Mouse (Mus musculus): ENCODE measurements around the gene Ms4a10. TPM values are rescaled to one million over a fixed set of nuclear protein-coding genes. Genes with fewer than 3 reads are reported as not detected.
A peak's percentile ranks its signal among the peaks of the same experiment; 100 is the strongest.

Ms4a10 gene
- 0.32 and 1.1 TPM in 2 replicates for polyA plus RNA-seq (2015; fragmentation: Nextera tagmentation; extraction: Ambion mirVana)

DNA sequence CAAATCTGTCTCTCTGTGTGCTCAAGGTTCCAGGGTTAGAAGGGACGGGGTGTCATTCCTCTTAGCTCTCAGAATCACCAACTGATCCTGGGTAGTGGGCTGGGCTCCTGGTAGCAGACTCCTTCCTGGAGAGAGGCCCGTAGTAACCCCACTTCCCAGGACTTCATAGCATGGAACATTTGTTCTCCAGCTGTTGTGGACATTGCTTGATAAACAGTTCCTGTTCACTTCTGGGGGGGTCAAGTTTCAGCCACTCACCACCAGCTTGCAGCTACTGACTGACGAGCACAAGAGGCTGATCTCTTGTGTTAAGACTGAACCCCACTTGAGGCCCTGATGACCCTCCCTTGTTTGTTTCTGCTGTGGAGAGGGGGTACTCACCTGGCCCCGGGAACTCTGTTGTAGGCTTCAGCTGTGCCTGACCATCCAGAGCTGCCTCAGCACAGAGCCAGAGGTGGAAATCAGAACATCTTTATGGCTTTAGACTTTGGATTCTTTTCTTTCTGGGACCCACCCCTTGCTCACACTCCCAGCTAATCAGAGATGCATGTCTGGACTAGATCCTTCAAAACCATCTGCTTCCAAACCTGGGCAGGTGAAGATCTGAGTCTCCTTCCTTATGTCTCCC is at the start of gene Ms4a10:
TSS of gene Ms4a10 (minus strand) at position 433 of the 628 bp plus-strand sequence.
- peak; percentile 67 for ATAC-seq (ENCODE audit: insufficient number of reproducible peaks, low FRiP score, low TSS enrichment, low read depth)
- Histone ChIP-seq H3K27me3 (no peaks in the 10 kb centered on the region), H3K4me3 (replicated peaks) (no peak within 1 kb of the TSS), H3K4me1 (peaks cover 4% of the 10 kb centered on the region), H3K4me2 (replicated peaks) (no peak within 1 kb of the TSS), H3K36me3 (no peaks in the 10 kb centered on the region), H3K27ac (replicated peaks) (0 out of 2 replicates have a peak within 1 kb of the TSS, but pooled peaks have one; percentile 17), H3K9me3 (replicated peaks) (no peaks in the 10 kb centered on the region), H3K9ac (no peak within 1 kb of the TSS)
- WGBS: 35% methylated on average over 4 of the region's 4 CpGs

DNA sequence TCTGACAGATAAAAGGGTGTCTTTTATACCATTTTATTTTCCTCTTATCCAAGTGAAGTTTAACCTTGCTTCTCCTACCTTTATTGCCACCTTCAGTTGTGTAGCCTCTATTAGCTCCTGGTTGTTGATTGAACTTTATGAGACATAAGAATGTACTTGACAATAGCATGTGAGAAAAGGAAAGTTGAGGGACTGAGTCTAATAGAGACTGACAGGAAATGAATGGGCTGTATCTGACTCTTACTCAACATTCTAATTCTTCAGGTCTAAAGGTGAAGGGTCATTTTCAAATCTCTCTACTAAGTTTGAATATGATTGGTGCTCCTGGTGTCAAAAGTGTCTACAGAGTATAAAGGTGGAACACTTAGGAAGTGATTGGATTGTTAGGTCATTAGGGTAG is 47.9 kb upstream of the Ms4a10 start:
- Histone ChIP-seq H3K9ac (no peak overlapping the region), H3K27me3 (no peaks in the 10 kb centered on the region), H3K9me3 (replicated peaks) (no peaks in the 10 kb centered on the region), H3K27ac (replicated peaks) (no peak overlapping the region), H3K4me2 (replicated peaks) (no peak overlapping the region), H3K4me3 (replicated peaks) (no peak overlapping the region), H3K36me3 (no peaks in the 10 kb centered on the region), H3K4me1 (no peaks in the 10 kb centered on the region)
- ATAC-seq (ENCODE audit: insufficient number of reproducible peaks, low FRiP score, low TSS enrichment, low read depth): no peak

DNA sequence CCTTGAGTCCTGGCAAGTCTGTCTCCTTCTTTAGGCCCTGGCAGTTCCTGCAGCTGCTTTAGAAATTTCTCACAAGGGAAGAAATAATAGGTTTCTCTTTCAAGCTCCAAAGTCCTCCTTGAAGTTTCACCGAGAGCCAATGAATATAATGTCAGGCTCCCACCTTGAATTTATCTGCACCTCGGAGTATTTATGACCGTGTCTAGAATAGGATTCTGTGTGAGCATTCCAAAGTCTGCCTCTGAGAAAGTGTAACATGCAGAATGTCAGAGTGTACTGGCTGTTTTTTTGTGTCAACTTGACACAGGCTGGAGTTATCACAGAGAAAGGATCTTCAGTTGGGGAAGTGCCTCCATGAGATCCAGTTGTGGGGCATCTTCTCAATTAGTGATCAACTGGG is 43.4 kb upstream of the Ms4a10 start, which contains the start of gene Ms4a18:
TSS of gene Ms4a18 (minus strand) at position 141 of the 400 bp plus-strand sequence.
- no peak for ATAC-seq (ENCODE audit: insufficient number of reproducible peaks, low FRiP score, low TSS enrichment, low read depth)
- H3K9ac ChIP-seq: no peak within 1 kb of the TSS

DNA sequence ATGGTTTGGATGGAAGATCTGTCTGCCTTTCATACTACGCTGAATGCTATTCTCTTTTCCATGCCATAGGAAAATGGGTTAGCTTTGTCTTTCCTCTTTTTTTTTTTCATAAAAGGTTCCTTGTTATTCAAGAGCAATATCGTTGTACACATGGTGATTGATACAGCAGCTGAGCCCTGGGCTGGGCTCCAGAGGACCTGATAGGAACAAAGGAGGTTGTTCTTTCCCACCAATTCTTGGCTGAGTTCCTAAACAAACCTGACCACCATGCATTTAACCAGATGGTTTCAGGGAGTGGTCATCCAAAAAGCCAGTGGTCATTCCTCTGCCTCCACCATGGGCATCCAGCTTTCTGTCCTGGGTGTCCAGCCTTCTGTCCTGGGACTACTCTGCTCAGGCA is 42.8 kb upstream of the Ms4a10 start:
- Histone ChIP-seq H3K9ac (no peak overlapping the region), H3K4me1 (no peaks in the 10 kb centered on the region), H3K27ac (replicated peaks) (no peak overlapping the region), H3K4me2 (replicated peaks) (no peak overlapping the region), H3K4me3 (replicated peaks) (no peak overlapping the region), H3K9me3 (replicated peaks) (no peaks in the 10 kb centered on the region), H3K36me3 (no peaks in the 10 kb centered on the region), H3K27me3 (no peaks in the 10 kb centered on the region)
- WGBS: 81% methylated on average over 2 of the region's 2 CpGs
- ATAC-seq (ENCODE audit: insufficient number of reproducible peaks, low FRiP score, low TSS enrichment, low read depth): no peak

More for the DNA sequence above, 43.4 kb upstream of the Ms4a10 start, which contains the start of gene Ms4a18:
- H3K36me3 ChIP-seq: no peaks in the 10 kb centered on the region
- H3K4me3 ChIP-seq (replicated peaks): no peak within 1 kb of the TSS
- no peak within 1 kb of the TSS for H3K27ac ChIP-seq (replicated peaks)
- no peaks in the 10 kb centered on the region for H3K27me3 ChIP-seq
- no peaks in the 10 kb centered on the region for H3K4me1 ChIP-seq
- H3K4me2 ChIP-seq (replicated peaks): no peak within 1 kb of the TSS
- no peaks in the 10 kb centered on the region for H3K9me3 ChIP-seq (replicated peaks)
- 85% methylated on average over 3 of the region's 3 CpGs for WGBS

GRCm38 (mm10) chr19:11015998-11016397 is 41.5 kb upstream of the Ms4a10 start:
- no peaks in the 10 kb centered on the region for H3K36me3 ChIP-seq
- H3K4me1 ChIP-seq: no peaks in the 10 kb centered on the region
- H3K27ac ChIP-seq (replicated peaks): no peak overlapping the region
- H3K9me3 ChIP-seq (replicated peaks): no peaks in the 10 kb centered on the region
- H3K4me3 ChIP-seq (replicated peaks): no peak overlapping the region
- 86% methylated on average over 1 of the region's 1 CpGs for WGBS
- no peak overlapping the region for H3K4me2 ChIP-seq (replicated peaks)
- no peak for ATAC-seq (ENCODE audit: insufficient number of reproducible peaks, low FRiP score, low TSS enrichment, low read depth)
- no peaks in the 10 kb centered on the region for H3K27me3 ChIP-seq
- no peak overlapping the region for H3K9ac ChIP-seq

- Histone ChIP-seq H3K27ac (replicated peaks) (no peak overlapping the region), H3K4me2 (replicated peaks) (no peak overlapping the region), H3K9ac (no peak overlapping the region), H3K4me3 (replicated peaks) (no peak overlapping the region), H3K4me1 (no peaks in the 10 kb centered on the region), H3K27me3 (no peaks in the 10 kb centered on the region), H3K9me3 (replicated peaks) (no peaks in the 10 kb centered on the region), H3K36me3 (no peaks in the 10 kb centered on the region)
- no peak for ATAC-seq (ENCODE audit: insufficient number of reproducible peaks, low FRiP score, low TSS enrichment, low read depth)
Measured at GRCm38 (mm10) chr19:11015468-11015867, 41.0 kb upstream of the Ms4a10 start.

DNA sequence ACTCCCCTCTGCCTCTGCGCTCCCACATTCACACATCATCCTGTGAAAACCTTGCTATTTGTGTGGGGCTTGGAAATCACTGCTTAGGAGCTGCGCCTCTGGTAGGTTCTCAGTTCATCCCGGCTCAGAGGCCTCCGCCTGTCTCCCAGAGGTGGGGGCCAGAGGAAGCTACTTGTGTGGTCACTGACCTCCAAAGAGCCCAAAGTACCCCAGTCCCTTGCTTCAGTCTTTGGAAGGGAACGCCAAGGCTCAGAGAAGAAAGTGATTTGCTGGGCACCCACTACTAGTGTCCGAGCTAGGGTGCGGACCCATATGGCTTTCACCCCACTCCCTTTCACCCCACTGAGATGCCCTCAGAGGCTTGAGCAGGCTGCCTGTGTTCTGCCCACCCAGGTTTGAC is 18.7 kb upstream of the Ms4a10 start, which contains the start of gene Ms4a15:
TSS of gene Ms4a15 (minus strand) at position 101 of the 400 bp plus-strand sequence.
- 85% methylated on average over 7 of the region's 7 CpGs for WGBS
- H3K4me2 ChIP-seq (replicated peaks): no peak within 1 kb of the TSS
- no peaks in the 10 kb centered on the region for H3K36me3 ChIP-seq
- no peak within 1 kb of the TSS for H3K4me3 ChIP-seq (replicated peaks)
- H3K27me3 ChIP-seq: no peaks in the 10 kb centered on the region
- no peaks in the 10 kb centered on the region for H3K9me3 ChIP-seq (replicated peaks)
- no peak within 1 kb of the TSS for H3K9ac ChIP-seq
- no peak within 1 kb of the TSS for H3K27ac ChIP-seq (replicated peaks)
- H3K4me1 ChIP-seq: no peaks in the 10 kb centered on the region
- no peak for ATAC-seq (ENCODE audit: insufficient number of reproducible peaks, low FRiP score, low TSS enrichment, low read depth)

GRCm38 (mm10) chr19:10991911-10992310 is 17.4 kb upstream of the Ms4a10 start:
- Histone ChIP-seq H3K4me1 (no peaks in the 10 kb centered on the region), H3K4me2 (replicated peaks) (no peak overlapping the region), H3K27ac (replicated peaks) (no peak overlapping the region), H3K9me3 (replicated peaks) (no peaks in the 10 kb centered on the region), H3K36me3 (no peaks in the 10 kb centered on the region), H3K4me3 (replicated peaks) (no peak overlapping the region), H3K9ac (no peak overlapping the region), H3K27me3 (no peaks in the 10 kb centered on the region)
- ATAC-seq (ENCODE audit: insufficient number of reproducible peaks, low FRiP score, low TSS enrichment, low read depth): no peak

GRCm38 (mm10) chr19:10990751-10991150 is 16.3 kb upstream of the Ms4a10 start:
- Histone ChIP-seq H3K9me3 (replicated peaks) (no peaks in the 10 kb centered on the region), H3K4me2 (replicated peaks) (no peak overlapping the region), H3K4me3 (replicated peaks) (no peak overlapping the region), H3K9ac (no peak overlapping the region), H3K27ac (replicated peaks) (no peak overlapping the region), H3K27me3 (no peaks in the 10 kb centered on the region), H3K4me1 (no peaks in the 10 kb centered on the region), H3K36me3 (no peaks in the 10 kb centered on the region)
- WGBS: 44% methylated on average over 1 of the region's 1 CpGs
- ATAC-seq (ENCODE audit: insufficient number of reproducible peaks, low FRiP score, low TSS enrichment, low read depth): no peak

DNA sequence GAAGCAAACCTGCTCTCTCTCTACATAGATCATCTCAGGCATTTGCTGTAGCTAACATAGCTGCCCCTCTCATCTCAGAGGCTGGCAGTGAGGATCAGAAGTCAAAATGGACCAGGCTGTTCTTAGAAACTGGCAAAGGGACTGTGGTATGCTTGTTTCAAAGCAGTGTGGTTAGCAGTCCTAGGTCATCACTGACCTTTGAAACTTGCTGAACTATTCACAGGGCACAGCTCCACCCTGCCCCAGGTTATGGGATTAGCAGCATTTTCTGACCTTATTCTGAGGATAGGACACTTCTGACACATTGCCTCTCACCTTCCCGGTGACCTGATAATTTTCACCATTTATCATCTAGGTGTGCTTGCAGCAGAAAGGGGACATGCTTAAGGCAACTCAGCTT is 14.1 kb upstream of the Ms4a10 start:
- H3K27ac ChIP-seq (replicated peaks): no peak overlapping the region
- no peak for ATAC-seq (ENCODE audit: insufficient number of reproducible peaks, low FRiP score, low TSS enrichment, low read depth)
- H3K4me1 ChIP-seq: no peaks in the 10 kb centered on the region
- no peak overlapping the region for H3K4me2 ChIP-seq (replicated peaks)
- H3K27me3 ChIP-seq: no peaks in the 10 kb centered on the region
- 84% methylated on average over 1 of the region's 1 CpGs for WGBS
- no peaks in the 10 kb centered on the region for H3K36me3 ChIP-seq
- no peak overlapping the region for H3K9ac ChIP-seq
- H3K9me3 ChIP-seq (replicated peaks): no peaks in the 10 kb centered on the region
- H3K4me3 ChIP-seq (replicated peaks): no peak overlapping the region

- Histone ChIP-seq H3K4me2 (replicated peaks) (no peak overlapping the region), H3K9ac (no peak overlapping the region), H3K4me1 (no peaks in the 10 kb centered on the region), H3K27me3 (no peaks in the 10 kb centered on the region), H3K27ac (replicated peaks) (no peak overlapping the region), H3K36me3 (no peaks in the 10 kb centered on the region), H3K9me3 (replicated peaks) (no peaks in the 10 kb centered on the region), H3K4me3 (replicated peaks) (no peak overlapping the region)
- ATAC-seq (ENCODE audit: insufficient number of reproducible peaks, low FRiP score, low TSS enrichment, low read depth): no peak
- WGBS: 87% methylated on average over 4 of the region's 4 CpGs
Measured at GRCm38 (mm10) chr19:10985889-10986288, 11.4 kb upstream of the Ms4a10 start.

- H3K27ac ChIP-seq (replicated peaks): no peak overlapping the region
- no peaks in the 10 kb centered on the region for H3K9me3 ChIP-seq (replicated peaks)
- WGBS: 79% methylated on average over 13 of the region's 13 CpGs
- H3K4me1 ChIP-seq: peaks cover 5% of the 10 kb centered on the region
- no peak for ATAC-seq (ENCODE audit: insufficient number of reproducible peaks, low FRiP score, low TSS enrichment, low read depth)
- no peaks in the 10 kb centered on the region for H3K36me3 ChIP-seq
- no peak overlapping the region for H3K4me2 ChIP-seq (replicated peaks)
- H3K9ac ChIP-seq: no peak overlapping the region
- H3K4me3 ChIP-seq (replicated peaks): no peak overlapping the region
- H3K27me3 ChIP-seq: no peaks in the 10 kb centered on the region
Measured at GRCm38 (mm10) chr19:10984551-10984950, 10.1 kb upstream of the Ms4a10 start.

All from embryonic facial prominence, embryonic 15.5 days (tissue).